Mouse (Mus musculus): ENCODE results near the gene Ttc27.
A peak's percentile ranks its signal among the peaks of the same experiment; 100 is the strongest.

The Ttc27 gene

DNA sequence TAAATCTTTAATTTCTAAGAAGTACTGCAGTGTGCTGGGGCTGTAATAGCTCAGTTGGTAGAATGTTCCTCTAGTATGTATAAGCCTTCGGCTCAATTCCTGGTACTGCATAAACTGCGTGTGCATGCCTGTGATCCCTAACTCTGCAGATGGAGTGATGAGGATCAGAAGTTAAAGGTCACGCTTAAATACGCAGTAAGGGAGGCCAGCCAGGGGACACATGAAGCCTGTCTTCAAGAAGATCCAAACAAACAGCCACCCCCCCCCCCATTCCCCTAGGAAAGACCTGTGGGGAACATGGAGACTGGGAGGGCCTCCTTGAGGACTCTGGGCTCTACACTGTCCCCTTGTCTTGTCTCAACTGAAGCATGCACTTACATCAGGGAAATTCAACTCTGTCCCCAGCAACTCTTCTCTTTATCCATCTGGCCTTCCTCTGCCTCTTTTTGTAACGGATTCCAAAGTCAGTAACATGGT is 36.1 kb downstream of the Ttc27 start:
- no peak for DNase-seq

DNA sequence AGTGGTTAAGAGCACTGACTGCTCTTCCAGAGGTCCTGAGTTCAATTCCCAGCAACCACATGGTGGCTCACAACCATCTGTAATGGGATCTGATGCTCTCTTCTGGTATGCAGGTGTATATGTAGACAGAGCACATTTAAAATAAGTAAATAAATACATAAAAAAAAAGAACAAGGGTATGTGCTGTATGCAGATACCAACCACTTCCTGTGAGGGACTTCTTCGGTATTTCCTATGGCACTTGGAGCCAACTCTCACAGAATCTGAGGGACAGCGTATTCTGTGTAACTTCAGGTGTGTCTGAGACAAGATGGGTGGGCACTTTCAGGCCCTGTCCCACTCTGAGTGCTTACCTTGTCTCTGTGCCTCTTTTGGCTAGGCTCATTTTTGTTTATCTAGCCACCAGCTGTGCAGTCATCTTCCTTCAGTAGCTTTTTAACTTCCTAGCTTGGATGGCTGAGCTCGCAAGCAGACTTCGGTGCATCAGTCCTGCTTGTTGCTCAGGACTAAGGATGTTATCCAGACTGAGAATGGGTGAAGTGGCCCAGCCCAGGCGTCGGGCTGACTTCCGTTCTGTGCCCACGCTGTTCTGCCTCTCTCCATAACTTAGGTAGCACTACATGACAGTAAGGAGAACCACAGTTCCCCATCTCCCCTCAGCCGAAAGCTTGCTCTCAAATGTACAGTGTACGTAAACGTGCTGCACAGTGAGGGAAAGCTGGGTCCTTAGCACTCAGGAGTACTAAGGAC is 37.0 kb downstream of the Ttc27 start:
- DNase-seq, result no peak

DNA sequence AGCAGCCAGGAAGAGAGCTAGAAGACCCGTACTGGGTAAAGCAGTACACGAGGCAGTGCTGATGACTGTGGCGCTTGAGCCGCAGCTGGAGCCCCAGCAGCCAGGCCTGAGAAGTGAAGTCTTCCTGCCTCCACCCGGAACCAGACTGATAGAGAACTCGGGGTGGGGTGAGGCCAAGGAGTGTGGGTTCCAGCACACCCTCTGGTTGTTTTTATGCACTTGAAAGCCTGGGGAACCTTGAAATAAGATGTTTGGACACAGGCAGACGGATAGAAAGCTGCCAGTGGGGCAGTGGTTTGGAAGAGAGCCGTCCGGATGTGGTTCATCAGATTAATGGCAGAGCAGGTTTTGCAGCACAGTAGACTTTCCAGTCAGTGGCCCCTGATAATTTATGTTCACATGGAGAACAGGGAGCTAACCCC is 51.9 kb downstream of the Ttc27 start:
- DNase-seq, result no peak

DNA sequence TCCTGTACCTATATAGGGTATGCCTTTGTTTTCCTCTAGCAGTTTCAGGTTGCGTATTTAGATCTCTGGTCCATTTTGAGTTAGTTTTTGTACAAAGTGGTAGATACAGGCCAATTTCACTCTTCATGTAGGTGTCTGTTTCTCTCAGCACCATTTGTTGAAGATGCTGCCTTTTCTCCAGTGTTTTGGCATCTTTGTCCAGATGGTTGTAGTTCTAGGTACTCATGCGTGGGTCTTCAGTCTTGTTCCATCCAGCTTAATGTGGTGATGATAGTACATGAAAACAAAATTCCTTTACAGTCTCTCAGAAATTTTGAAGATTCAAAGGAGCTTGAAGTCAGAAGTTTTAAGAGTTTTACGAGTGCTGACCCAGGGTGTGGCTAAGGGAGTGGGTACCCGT is 54.8 kb downstream of the Ttc27 start:
- DNase-seq, result no peak

DNA sequence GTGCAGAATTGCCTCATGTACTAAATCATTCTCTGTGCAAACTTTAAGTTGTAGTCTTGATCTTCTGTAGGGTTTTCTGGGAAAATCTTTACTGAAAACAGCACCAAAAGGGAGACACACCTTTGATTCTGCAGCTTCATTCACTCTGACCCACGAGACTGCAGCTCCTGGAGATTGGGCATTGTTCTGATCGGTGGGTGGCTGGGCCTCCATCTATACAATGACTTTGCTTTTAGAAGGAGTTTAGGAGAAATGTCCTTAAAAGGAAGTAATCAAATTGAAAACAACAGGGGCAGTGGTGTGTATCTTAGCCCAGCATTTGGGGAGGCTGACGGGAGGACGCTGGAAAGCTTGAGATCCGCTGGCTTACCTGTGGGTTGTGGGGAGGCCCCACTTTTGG is 56.0 kb downstream of the Ttc27 start:
- no peak for DNase-seq

DNA sequence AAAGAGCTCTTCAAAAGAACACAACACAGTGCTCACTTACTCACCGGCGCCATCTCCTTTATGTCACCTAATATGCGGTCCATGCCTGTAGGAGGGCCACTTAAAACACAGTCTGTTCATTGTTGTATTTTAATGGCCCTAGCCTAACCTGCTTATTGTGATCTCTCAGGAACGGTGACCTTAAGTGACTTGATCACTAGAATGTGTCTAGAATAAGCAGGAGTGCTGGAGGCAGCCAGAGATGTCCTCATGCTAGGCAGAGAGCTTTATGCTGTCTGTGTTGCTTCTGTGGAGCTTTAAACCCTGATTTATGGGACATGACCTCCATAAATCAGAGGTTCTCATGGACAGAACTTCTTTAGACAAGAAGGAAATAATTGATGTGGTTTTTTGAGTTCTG is 62.6 kb downstream of the Ttc27 start:
- no peak for DNase-seq

DNA sequence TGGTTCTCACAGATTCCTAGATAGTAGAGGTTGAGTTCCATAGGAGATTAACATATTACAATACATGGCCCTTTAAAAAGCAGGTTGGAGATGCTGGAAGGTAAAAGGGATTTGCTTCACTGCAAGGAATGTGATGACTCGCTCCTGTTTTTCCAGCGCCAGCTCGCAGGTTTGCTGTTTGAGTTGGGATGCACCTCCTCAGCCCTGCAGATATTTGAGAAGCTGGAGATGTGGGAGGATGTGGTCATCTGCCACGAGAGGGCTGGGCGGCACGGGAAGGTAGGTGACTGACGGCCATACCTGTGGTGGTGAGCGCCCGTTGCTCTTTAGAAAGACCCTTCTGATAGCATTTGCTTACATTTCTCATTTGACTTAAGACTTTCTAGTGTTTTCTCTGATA is 63.1 kb downstream of the Ttc27 start:
- DNase-seq, result no peak

DNA sequence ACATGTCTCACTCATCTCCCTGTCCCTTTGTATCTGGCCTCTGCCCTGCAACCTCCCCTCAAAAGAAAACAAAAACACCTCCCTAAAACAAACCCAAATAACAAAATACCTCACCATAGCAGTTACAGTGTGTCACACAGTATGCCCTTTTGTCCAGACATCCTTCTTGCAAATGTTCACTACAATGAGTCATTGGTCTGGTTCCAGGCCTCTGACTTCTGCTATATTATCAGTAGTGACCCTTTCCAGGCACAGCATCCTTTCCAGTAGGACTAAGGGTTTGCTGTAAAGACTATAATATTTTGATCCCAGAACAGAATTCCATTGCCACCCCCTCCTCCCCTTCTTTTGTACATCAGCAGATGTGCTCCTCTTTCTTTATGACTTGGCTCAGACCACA is 64.4 kb downstream of the Ttc27 start:
- DNase-seq, result no peak

DNA sequence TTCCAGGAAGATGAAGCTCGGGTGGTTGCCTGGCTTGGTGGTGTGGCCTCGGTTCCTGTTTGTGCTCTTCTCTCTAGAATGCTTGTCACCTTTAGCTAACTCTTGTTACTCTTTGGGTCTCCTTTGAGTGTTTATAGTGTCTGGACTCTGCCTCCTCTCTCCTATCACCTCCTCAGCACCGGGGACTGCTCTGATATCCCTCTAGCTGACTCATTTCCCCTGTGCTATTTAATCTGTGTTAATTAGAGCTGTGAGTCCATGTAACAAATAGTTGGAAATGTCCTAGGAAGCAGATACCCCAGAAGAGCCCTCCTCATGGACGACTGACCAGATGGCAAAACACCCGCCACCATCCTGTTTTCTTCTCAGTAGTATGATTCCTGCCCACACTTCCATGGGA is 68.1 kb downstream of the Ttc27 start:
- DNase-seq, result no peak

DNA sequence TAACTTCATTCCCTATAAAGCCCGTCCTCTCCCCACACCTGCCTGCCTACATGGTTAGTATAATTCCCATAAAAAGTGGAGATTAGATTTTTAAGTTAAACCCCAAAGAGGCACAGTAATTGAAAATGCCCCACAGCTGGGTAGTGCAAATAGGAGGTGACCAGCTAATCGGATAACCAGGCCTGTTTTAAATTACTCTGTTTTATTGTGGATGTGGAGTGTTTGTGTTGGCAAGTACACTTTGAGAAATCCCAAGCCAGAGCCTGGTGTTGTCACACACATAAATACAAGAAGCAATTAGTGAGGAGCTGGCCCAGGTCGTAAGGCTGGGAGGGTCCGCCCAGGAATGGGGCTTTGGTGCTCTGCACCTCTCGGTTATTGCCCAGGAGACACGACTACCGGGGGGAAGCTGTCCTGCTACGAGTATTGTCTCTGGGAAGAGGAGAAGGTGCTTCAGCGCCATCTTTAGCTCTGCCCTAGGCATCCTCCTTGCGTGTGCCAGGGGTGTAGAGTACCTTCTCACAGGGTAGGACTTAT is 68.7 kb downstream of the Ttc27 start:
- no peak for DNase-seq

DNA sequence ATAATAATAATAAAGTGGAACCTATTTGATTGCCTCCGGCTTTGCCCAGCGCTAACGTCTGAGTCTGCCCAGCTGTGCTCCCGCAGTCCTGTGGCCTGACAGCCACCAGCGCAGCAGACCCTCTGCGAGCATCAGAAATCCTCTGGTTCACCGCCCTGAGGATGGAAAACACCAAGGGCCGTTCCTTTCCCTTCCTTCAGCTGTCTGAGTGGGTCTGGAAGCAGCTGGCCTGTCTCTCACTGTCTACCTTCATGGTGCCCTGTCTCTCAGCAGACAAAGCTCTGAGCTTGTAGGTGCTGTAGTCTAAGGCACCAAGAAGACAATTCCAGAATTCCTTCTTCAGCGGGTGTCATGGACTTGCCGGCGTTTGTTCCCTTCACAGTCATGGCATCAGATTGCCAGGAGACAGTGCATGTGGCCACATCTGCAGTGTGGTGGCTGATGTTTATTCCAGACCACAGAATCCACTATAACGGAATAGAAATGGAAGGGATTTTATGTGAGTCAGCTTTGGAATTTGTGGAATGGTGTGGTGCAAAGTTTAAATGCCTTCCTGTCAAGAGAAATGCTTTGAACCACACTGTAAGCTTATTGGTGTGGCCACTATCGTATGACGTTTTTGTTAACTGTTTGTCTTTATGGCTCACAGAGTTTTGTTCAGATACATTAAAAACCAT is 78.6 kb downstream of the Ttc27 start:
- DNase-seq, result no peak

DNA sequence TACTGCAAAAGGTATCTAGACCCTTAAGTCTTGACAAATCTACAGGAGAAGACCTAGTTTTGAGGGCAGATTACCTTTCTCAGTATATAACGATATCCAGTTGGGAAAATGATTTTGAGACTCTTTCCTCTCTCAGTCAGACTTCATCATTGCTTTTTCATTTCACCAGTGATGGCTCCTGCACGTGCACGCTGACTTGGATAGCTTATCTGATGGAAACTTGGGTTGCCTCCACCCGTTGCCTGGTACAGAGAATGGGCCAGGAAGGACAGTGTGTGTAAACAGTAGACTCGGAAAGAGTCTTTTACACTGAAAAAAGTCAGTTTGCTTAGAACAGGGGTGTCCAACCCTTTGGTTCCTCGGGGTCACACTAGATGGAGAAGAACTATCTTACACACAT is 82.3 kb downstream of the Ttc27 start:
- no peak for DNase-seq

DNA sequence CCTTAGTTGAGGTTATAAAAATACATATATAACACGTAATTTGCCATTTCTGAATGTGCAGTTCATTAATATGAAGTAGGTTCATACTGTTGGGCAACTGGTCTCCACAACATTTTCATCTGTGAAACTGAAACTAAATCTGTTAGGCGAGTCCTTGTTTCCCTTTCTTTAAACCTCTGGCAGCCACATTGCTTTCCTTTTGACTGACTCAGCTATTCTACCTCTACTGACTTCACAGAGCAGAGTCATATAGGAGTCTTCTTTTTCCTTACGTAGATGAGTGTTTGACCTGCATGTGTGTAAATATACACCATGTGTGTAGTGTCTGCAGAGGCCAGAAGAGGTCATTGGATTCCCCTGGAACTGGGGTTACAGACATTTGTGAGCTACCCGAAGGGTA is 85.2 kb downstream of the Ttc27 start:
- no peak for DNase-seq

DNA sequence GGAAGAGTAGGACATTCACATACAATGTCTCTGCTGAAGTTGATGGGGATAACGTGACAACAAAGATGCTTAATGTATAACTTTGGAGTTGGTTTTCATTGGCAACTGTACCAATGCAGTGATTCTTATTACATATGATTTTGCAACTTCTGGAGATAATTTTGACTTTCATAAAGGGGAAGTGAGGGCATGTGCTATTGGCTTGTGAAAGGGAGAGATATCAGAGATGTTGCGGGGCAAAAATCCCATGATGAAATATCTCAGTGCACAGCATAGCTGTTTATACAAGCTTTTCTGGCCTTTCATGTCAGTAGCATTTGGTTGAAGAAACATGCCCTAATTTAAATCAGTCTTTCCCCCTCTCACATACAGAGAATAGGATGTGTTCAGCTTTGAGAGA is 86.3 kb downstream of the Ttc27 start:
- DNase-seq, result no peak

DNA sequence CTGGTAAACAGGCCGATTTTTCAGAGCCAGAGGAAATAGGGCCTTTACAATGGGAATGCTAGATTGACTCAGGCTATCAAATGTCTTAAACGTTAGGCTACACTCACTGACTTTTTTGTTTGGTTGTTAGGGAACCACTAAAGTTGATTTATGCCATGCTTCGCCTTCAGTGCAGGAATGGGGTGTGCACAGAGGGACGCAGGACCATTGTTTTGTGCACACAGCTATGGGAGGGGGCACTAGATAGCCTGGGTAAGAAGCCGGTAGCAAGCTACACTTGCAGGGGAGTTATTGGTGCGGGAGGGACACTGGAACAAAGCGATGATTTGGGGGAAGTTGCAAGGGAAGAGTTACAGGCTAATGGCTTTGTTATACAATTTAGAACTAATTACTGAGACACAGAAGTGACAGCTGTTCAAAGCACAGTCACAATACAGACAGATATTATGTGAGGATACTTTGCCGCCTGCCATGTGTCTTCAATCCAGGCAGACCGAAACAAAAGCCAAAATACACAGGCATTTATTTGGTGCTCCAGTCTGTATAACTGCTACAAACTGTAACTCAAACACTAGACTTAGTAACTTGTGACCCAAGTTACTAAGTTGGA is 86.9 kb downstream of the Ttc27 start:
- DNase-seq, result peak; percentile 83

DNA sequence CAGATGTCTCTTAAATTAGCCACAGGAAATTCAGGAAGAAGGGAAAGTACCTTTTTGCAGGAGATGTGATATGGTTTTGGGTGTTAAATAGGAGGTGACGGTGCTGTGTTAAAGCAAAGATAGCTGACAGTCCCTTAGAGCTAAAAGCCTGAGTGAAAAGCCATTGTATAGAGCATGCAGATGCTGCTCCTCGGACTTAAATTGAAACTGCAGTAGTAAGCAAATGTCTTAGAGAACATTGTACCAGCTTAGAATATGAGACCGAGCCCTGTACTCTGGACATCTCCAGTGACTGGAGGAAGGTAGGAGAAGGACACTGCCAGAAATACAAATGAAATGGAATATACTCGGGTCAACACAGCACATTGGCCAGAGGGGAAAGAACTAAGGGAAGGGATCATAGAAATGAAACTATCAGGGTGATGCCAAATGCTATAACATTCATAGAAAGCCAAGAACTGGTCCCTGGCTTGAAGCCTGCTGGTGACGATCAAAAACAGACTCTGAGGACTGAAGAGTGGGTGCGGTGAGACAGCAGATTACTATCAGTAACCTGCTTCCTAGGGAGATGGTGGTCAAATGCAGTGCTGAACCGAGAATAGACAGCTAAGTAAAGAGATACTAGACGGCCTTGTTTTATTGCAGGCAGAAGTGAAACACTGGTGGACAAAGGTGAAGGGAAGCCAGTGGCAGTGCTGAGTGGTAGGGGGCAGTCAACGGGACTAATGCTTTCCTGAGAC is 90.1 kb downstream of the Ttc27 start:
- DNase-seq, result no peak

DNA sequence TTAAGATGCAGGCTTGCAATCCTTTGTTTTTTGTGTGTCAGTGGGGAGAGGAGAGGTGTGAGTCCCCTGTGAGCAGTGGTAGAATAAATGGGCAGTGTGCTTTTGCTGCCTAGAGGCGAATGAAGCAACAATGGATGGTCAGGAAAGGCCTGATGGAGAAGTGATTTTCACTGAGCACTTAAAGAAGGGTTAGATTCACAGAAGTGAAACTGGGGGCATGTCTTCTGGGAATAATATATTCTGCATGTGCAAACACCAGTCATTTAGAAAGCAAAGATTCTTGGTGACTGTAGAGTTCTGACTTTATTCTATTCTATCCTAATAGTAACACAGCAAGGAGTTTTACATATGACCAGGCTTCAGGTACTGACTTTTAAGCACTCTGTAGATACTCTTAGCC is 90.8 kb downstream of the Ttc27 start:
- DNase-seq, result no peak

DNA sequence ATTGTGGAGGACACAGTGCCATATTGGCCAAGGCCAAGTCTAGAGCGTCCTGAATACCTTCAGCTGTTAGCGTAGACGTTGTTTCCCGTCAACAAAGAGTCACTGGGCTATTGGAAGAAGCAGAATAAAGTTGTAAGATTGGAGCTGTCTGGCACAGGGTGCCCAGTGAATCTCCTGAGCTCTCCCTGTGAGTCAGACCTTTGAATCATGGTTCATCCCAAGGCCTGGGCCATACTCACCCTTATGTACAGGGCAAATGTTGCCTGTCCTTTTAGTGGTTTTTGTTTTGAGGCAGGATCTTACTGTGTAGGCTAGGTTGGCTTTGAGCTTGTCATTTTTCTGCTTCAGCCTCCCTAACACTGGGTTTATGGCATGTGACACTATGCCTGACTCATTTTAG is 91.4 kb downstream of the Ttc27 start:
- no peak for DNase-seq

DNA sequence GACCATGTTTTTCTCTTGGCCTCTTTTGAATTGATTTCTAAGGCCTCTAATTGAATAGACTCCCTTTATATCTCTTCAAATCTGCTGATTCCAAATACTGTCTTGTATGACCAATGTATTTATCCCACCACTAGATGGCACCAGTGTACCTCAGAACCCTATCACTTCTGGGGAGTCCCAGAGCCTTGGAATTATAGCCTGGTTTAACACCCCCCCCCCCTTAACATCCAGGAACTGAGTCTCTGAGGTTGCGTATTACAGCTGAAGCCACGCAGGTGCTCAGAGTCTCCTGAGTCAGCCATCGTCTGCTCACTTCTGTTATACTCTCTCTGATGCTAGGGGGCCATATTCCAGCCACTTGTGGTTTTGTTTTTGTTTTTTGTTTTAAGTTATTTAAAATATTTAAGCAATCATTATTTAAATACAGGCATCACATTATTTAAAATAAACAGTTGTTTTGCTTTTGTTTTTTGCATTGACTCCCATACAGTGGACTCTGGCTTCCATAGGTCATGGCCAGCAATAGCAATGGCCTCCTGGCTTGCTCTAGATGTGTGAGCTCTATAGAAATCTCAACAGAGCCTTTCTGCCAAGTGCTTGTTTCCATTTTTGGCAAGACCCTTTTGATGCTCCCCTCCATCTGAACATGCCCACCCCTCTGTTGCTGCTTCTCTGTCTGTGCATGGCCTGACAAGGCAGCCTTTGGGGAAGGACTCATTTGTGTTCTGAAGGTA is 93.5 kb downstream of the Ttc27 start:
- DNase-seq, result peak; percentile 74

DNA sequence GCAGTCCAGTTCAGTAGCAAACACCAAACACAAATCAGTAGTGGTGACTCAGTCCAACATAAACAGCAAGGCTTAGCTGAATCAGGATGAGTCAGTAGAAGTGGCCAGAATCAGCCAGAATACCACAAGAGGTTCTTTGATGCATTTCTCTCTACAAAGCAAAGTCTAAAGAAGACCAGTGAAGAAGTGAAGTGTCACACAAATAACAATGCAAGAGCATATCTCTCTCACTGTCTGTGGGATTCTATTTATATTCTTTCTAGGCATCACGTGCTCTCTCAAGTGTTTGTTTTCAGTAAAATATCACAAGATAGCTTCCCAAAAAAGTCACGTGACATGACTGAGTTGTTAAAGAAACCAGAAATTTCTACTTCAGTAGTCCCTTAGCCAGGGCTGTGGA is 102.2 kb downstream of the Ttc27 start:
- DNase-seq, result no peak

DNA sequence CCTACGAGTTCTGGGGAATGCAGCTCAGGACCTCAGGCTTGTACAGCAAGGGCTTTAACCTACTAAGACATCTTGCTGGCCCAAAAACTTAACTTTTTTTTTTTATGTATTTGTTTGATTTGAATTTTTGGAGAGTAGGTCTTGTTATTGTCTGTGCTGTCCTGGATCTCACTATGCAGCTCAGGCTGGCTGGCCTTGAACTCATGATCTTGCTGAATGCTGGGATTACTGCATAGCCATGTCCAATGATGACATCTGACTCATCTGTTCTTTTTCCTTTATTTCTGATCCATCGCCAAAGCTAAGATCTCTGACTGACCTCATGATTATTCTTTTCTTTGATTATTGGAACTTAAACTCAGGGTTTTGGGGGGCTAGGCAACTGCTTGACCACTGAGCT is 113.3 kb downstream of the Ttc27 start:
- no peak for DNase-seq

DNA sequence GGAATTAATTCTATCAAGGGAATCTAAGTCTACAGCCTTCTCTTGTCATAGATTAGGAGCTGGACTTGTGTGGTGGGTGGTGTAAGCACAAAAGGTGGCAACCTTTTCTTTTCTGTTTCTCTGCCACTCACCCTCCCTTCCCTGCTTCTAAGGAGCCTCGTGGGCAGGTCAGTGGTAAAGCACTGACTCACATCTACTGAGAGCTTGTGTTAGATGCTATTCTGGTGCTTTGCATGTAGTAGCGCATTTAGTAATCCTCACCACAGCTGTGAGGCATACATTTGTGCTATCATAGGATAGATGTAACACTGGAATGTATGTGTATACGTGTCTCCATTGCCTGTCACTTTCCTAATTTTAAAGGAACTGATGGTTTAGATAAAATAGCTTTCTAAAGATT is 124.2 kb downstream of the Ttc27 start:
- DNase-seq, result no peak

DNA sequence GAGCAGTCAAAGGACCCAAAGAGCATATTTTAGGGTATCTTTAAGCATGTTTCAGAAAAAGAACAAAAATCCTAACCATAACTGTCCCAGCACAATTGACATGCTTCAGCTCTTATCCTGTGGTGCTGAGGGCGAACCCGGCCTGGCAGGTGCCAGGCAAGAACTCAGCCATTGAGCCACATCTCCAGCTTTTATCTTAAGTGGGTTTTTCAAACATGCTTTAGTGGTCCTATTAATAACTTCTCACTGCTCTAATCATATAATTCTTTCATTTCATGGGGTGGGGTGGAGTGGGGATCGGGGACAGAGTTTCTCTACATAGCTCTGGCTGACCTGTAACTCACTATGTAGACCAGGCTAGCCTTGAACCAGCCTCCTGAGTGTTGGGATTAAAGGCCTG is 125.1 kb downstream of the Ttc27 start:
- no peak for DNase-seq
